Mouse (Mus musculus) urinary bladder, adult 18-20 months (tissue): ENCODE measurements around the gene Babam2.

Experiments used
- DNase-seq, 2 experiments: peaks; one replicate each; pipeline ENCODE4 v3.0.0; 2022; ENCODE audit warnings: low spot score in 2 of 2, mixed read lengths in 2 of 2

Gene Babam2

DNA sequence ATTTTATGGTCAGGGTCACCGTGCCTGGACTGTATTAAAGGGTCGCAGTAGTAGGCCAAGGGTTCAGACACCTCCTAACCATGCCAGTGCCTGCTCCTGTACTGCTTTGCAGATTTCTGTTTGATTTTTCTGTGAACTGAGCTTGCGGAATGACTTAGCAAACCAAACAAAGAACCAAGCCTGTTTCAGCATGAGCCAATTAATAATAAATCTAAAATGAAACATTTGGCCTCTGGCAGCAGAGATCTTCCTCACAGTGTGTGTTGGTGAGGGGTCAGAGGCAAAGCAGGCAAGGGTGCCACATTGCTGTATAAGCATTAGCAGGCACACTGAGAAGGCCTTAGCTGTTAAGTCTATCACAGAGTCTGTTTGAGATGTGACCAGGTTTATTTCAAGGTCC lies 342.0 kb downstream of the Babam2 start:
- DNase-seq = no peak

DNA sequence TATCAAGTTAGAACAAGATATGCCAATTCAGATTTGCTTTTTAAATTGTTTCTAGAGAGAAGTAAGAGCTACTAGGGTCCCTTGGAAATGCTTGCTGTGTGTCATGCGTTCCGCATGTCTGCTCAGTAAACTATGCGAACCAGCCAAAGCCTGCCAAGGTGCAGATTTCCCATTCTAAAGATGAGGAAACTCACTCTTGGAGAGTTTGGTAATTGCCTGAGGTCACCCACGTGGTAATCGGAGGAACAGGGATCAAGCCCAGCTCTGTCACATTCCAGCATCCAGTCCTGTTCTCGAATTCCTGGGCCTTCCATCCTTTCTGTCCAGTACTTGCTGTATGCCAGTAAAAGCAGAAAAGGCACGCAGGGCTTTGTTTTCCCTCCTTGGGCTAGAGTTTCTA lies 345.7 kb downstream of the Babam2 start:
- no peak for DNase-seq

DNA sequence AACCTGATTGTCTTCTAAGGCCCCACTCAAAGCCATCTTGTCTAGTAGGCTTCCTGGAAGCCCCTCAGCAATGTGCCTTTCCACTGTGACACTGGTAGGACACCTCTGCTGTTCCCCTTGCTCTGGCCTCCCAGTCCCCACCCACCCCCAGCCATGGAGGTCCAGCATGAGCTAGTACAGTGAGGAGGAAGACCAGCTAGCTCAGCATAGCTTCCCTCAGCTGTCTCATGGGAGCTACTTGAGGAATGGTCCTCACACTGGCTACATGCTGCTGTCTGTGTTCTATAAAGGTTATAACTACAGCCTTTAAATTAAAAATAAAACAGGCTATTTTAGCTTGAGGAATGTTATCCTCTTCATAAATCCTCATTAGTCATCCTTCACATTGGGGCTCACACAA lies 346.5 kb downstream of the Babam2 start:
- no peak for DNase-seq

DNA sequence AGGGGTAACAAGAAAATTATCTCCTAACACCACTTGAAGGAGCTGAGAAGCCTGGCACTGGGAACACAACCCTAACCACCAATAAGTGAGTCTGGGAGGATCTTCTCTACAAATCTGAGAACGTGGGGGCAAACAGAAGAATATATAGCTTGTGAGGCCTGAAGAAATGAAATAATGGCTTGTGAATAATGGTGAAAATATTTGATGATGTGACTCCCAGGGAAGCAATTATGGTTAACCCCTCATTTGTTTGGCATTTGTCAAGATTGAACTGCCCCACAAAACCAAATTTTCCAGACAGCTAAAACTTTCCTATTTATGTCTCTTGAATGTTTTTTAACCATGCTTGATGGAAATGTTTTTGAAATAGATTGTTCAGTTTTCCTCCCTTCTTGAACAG lies 354.4 kb downstream of the Babam2 start:
- no peak for DNase-seq

DNA sequence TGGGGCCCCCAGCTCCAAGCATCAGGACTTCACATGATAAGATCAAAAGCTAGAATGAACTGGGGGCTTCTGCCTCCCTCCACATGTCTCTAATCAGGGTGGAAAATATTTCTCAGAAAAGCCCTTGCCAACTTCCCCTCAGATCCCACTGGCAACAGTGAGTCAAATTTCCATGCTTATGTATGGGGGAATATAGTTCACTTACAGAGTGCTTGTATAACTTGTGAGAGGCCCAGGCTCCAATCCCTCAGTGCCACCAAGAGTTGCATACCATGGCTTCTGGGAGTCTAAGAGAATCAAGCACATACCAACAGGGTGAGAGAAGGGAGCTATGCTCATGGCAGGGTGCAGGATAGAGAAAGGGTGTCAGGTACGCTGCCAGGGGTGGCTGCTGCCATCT lies 355.0 kb downstream of the Babam2 start:
- DNase-seq = no peak

DNA sequence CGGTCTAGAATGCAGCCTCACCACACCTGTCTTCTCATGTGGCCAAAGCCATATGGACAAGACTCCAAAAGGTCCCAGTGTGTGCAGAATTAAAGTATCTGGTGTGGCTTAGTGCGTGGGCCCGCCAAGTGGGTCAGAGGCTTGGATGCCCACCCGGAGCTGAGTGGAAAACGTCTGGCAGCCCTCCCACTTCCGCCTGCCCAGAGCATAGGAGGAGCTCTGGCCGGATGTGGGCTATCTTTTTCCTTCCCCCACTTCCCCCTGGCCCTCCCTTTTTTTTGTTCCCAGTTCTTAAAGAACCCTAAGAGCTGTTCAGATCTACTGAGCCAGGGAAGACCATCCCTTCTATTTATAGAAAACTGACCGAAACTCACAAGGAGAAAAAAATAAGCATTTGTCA lies 356.0 kb downstream of the Babam2 start:
- DNase-seq = no peak

DNA sequence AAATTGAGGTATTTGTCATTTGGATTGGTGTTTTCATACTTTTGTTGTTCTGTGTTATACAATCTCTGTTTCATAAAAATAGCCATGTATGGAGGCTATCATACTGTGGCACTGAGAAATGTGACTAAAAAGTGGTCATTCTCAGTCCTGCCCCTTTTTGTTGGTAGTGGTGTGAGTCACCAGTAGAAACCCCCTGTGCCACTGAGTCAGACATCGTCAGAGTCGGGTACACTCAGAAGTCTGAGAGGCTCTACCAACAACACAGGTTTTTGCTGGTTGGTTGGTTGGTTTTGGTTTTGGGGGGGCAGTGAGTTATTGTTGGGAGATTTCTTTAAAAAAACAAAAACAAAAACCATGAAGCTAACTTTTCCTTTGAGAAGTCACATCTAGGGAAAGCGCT lies 358.2 kb downstream of the Babam2 start:
- DNase-seq = no peak

GRCm38 (mm10) chr5:32056126-32056525 lies 358.6 kb downstream of the Babam2 start:
- no peak for DNase-seq

DNA sequence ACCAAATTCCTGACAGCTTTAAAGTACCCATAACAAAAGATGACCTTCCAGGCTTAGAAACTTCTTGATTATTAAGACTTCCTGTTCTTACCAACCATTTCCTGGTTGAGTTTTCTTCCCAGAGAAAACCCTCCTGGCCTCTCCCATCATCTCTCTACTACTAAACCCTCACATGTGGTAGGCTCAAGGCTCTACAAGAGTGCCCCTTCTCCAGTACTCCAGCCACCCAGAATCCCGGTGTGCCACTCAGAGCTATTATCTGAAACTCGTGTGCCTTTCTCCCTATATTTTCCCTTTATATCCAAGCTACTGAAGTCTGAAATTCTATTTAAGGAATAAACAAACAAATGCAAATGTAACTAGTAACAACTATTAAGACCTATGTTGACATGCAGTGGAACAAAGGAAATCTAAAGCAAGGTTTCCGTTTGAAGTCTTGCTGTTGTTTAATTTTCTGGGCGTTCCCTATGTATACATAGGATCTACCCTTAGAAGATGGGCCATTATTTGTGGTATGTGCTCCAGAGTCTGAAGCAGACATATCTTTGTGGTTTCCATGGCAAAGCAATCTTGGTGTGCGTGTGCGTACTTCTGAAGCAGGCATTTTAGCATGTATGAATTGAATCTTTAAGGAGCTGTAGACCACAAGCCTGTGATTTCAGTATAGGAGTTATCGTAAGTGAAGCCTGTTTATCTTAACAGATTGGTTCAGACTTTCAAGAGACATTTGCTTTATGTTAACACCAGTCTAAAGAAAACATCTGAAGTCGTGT lies 361.2 kb downstream of the Babam2 start:
- no peak for DNase-seq

DNA sequence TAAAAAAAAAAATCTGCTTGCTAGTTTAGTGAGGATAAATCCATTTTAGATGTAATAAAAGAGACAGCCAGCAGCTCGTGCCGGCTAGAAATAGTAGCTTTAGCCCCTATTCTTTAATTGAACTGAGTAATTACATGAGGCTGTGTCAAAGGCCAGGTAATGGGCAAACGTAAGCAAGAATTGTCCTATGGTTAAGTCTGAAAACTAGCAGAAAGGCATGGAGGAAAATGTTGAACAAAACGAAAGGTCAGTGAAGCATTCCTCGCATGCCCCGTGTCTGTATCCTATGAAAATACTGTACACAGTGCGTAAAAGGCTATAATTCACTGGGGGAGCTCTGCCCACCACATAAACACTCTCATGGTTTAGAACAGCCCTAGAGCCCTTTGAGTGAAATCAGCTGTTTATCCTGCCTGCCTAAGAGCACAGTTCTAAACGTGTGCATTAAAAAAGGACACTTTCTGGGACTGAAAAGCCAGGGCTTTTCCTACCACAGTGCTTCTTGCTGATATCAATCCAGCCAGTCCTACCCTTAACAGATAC lies 361.8 kb downstream of the Babam2 start:
- DNase-seq = no peak

DNA sequence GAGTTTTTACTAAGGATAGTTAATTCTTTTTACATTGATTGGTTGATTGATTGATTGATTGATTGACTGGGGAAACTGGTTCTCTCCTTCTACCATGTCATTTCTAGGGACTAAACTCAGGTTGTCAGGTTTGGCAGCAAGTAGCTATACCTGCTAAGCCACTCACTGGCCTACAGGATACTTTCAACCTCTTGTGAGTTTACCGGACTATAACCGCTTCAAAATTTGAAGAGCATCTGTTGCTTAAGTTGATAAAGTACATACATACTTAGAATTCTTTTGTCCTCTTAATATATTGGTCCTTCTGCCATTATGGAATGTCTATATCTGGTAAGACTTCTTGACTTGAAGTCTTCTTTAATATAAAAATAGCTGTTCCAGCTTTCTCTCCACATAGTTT lies 363.0 kb downstream of the Babam2 start:
- no peak for DNase-seq

GRCm38 (mm10) chr5:32061854-32062253 lies 364.4 kb downstream of the Babam2 start:
- DNase-seq = no peak

- no peak for DNase-seq
These were observed 367.0 kb downstream of the Babam2 start for GRCm38 (mm10) chr5:32064341-32065105.

DNA sequence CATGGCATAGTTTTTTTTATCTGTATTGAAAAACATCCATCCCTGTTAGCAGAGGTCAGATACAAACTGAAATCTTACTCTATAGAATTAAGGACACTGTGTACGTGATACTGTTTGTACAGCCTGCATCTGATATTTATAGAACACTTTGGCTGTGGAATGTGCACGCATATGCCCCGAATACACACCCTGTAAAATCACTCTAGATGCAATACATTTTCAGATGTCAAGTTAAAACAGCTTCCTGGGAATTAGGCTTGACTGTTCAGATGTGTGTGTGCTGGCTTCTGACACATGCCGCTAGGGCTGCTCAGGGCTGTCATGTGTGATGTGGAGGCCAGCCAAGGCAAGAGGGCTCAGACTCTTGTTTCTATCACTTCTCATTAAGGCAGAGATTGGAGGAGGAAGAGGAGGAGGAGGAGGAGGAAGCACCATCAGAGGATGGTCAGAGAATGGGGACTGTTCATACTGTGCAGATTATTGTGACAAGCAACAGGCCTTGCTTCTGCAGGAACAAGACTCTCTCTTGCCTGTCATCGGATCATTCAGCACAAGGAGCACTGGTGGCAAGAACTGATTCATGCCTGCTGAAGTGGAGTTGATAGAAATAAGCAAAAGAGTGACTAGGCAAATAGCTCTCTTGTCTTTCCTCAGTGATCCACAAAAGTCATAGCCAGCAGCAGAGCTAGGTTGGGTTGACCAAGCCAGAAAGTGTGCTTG lies 368.7 kb downstream of the Babam2 start:
- no peak for DNase-seq

GRCm38 (mm10) chr5:32066839-32067238 lies 369.4 kb downstream of the Babam2 start:
- no peak for DNase-seq

DNA sequence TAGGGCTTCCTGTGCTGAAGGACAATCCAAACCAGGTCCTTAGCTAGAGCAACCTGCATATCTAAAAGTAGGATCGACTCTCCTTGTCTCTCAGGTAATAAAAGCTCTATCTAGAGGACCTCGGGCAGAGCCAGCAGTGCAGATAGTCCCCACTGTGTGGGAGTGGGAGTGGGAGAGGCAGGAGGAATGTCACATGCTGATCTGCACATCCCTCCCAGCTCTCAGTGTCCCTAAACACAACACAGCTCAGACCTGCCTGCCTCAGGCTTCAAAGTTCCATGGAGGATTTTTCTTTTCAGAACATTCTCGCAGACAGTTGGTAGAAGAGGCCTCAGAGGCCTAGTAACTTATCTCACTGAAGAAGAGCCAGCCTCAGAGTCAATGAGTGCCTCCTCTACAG lies 371.1 kb downstream of the Babam2 start:
- DNase-seq = no peak

DNA sequence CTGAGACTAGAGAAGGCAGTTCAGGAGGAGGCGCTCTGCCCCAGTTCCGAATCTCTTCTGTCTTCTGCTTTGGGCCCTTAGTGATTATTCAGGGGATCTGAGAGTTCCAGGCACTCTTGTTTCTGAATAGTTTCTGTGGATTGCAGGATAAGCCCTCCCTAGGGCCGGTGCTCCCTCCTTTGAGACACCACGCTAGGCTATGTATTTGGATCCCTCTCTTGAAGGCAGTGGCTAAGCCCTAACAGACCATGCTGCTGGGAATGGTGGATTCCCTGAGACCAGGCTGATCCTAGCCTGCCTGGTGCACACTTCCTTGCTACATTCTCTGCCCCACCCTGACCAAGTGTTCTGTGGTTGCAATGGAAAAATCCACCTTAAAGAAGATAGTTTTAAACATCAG lies 371.6 kb downstream of the Babam2 start:
- no peak for DNase-seq

GRCm38 (mm10) chr5:32069566-32070169 lies 372.2 kb downstream of the Babam2 start:
- no peak for DNase-seq

DNA sequence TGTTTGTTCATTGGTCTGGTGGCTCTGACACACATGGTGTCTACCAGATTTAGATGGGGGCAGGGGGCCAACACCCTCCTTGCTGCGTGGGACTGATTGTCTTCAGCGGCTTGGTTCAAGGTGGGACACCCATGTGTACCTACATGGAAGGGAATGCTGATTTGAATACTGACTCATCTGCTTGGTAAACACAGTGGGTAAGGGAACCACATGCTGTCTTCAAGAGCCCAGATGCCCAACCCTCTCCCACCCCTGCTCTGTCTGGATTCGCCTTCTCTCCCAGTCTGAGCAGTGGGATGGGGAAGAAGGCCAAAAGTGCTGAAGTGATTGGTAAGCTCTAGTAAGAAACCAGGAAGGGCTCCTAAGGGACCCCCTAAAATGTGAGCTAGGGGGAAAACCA lies 373.3 kb downstream of the Babam2 start:
- no peak for DNase-seq

DNA sequence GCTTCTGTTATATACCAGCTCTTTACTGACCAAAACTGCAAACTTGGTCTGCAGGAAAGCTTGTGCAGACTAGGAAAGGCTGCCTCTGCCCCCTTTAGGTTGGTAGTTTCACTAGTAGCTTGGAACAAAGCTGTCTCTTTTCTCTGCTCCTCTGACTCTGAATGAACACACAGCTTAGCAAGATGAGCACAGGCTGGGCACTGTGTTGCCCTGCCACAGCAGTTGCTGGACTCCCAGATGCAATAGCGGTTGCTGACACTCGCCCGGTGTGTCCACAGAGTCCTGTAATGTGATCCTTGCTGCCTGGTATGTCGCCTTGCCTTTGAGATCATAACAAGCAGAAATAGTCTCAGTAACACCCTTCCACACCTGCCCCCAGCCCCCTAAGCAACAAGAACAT lies 373.8 kb downstream of the Babam2 start:
- DNase-seq = no peak

- no peak for DNase-seq
These were observed 374.3 kb downstream of the Babam2 start for GRCm38 (mm10) chr5:32071824-32072223.

DNA sequence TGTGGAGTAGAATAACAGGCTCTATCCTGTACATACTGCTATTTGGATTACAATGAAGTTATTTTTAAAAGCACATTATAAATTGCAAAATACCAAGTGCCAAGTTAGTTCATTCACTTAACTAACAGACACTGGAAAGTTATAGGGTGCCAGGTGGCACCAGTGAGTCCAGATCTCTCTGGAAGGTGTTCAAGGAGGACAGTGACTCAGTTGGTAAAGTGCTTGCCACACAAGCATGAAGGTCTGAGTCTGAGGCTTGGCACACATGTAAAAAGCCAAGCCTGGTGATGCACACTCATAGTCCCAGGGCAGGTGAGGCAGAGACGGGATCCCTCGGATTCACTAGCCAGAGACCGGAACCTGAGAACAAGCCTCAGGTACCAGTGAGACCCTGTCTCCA lies 375.4 kb downstream of the Babam2 start:
- DNase-seq = no peak
